Mouse (Mus musculus) left cerebral cortex, adult 2 months (tissue): ENCODE data around the gene Abca13. TPM values are rescaled to one million over a fixed set of nuclear protein-coding genes. Genes with fewer than 3 reads are reported as not detected.

Source experiments
- DNase-seq, 2 experiments: peaks; one replicate each; pipeline ENCODE4 v3.0.0; 2021 to 2022; ENCODE audit warnings: low spot score in 2 of 2, mixed read lengths in 1 of 2; ENCODE audit errors: extremely low spot score in 1 of 2
- H3K27ac ChIP-seq: fragments of 200-600 bp; 2 replicates; pipeline ENCODE4 v1.8.1; 2022
- H3K4me3 ChIP-seq: fragments of 200-600 bp; 2 replicates; pipeline ENCODE4 v1.8.1; 2022
- CTCF ChIP-seq: fragments of 200-600 bp; IDR thresholded peaks from 2 replicates; pipeline ENCODE4 v1.8.1; 2022; ENCODE audit warnings: antibody characterized with exemption, mild to moderate bottlenecking, moderate library complexity
- intact Hi-C: fragments of 180-260 bp; cut with DNase I; formaldehyde crosslinking; loops from one replicate; pipeline ENCODE4 v1.15.1; 2025
- total RNA-seq, 2 experiments: library from RNA; stranded (reverse); gene quantifications; 2 replicates each; pipeline ENCODE4 v1.2.3; 2021

Abca13 gene
- total RNA-seq, 2 experiments from 2014 or later: 0.05 to 0.07 TPM

DNA sequence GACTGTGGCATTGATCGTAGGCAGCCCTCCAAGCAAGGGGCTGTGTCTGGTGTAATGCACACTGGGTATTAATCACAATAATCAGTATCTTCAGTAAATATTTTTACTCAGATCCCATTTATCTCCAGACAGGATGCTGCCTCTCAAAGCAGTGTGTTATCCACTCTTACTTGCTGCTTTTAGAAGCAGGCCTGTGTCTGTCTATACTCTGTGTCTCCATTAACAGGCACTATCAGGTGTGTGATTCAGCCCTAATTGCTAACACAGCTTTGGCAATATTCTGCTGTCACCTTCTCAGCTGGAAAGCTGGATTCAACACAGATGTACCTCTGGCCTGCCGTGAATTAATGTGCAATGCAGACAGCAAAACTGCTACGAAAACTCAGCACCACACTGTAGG lies 455.5 kb downstream of the Abca13 start:
- Histone ChIP-seq H3K4me3 (no peak overlapping the region), H3K27ac (no peak overlapping the region)
- no peak for DNase-seq
- intact Hi-C loops: no loop called here
- no peak for TF ChIP-seq CTCF

DNA sequence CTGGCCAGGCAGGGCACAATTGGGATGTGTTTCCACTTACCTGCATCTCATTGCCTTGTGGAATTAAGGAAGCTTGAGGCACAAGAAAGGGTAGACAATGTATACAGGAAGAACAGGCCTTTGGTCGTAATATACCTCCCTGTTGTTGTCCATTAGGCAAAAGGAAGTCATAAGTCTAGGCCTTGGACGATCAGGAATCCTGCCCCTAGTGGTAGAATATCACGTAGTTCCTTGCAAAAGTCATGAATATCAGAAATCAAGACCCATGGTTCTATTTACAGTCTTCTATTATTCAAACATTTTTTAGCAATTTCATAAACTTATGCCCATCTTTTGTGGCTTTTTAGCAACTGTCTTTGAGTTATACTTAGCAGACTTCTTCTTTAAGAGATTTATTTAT lies 456.2 kb downstream of the Abca13 start:
- intact Hi-C loops: no loop called here
- TF ChIP-seq CTCF: peak; percentile 23
- no peak overlapping the region for H3K27ac ChIP-seq

DNA sequence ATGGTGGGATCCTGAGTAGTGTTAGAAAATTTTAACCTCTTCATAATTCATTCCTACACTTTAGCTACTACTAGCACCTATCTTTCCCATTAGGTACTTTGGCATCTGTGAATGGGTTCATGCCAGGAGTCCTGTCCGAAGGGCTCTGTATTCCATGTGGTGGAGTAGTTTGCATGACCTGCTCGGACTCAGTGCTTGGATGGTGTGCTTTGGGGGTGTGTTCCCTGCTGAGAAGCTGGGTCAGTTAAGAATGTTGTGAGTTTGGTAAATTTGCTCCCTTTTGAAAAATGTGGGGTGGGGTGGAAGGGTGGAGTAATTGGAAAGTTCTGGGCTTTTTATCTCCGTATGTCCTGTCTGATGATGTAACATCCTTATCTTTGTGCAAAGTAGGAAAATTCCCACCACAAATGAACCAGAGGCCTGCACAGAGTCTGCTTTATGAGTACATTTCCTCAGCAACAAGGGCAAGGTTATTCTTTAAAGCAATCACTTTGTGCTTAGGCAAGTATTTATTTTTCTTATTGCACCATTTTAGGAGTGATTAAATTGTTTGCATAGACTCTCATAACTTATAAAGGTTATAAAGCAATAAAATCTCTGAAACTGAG lies 475.0 kb downstream of the Abca13 start:
- TF ChIP-seq CTCF: no peak
- intact Hi-C loops: no loop called here
- Histone ChIP-seq H3K27ac (no peak overlapping the region), H3K4me3 (no peak overlapping the region)
- DNase-seq: no peak

More for the DNA sequence above, 456.2 kb downstream of the Abca13 start:
- H3K4me3 ChIP-seq: no peak overlapping the region
- no peak for DNase-seq

DNA sequence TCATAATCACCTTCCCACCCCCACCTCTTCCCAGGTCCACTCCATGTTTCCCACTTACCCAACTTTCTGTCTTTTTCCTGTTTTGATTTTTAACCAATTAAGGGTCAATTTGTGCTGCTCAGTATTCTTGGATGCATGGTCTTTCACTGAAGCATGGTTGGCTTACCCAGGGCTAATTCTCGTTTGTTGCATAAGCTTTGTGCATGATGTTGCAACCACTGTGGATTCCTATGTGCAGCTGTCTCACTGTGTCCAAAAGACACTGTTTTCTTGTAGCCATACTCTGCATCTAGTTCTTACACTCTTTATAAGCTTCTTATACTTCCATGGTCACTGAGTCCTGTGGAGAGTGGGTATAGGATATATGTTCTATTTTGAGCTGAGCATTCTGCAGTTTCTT lies 477.7 kb downstream of the Abca13 start:
- no peak for DNase-seq
- Histone ChIP-seq H3K4me3 (no peak overlapping the region), H3K27ac (no peak overlapping the region)
- intact Hi-C loops: no loop called here
- TF ChIP-seq CTCF: no peak

DNA sequence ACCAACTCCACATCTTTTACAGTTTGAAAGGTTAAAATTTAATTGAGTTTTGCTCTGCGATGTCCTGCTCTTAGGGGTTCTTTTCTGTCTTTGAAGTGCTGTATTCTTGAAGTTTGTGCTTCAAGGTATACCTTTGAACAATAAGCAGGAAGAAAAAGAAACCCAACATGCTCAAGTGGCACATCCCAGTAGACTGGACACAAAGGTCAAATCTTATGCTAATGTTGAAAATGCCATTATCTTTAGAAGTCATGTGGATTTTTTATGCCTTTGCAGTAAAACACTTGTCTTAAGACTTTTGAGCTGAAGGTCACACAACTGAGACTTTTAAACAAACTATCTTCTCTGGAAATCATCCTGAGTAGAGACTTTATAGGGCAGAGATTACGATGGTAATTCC lies 493.2 kb downstream of the Abca13 start:
- Histone ChIP-seq H3K4me3 (no peak overlapping the region), H3K27ac (no peak overlapping the region)
- no peak for DNase-seq
- TF ChIP-seq CTCF: no peak
- intact Hi-C loops: no loop called here

DNA sequence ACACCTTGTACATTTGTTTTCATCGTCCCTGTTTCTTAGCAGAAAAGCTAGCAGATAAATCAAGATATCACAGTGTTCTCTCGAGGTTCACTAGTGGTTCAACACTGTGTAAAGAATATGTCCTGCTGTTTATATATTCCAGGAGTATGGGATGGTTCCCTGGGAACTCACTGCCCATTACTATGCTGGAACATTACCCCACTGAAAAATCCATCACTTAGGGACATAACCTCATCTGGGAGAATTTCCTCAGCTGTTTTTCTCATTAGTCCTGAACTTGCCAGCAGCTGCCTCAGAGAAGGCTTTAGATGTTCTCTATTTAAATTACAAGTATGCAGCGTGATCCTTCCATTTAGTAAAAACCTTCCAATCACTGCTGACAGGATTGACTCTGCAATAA lies 513.4 kb downstream of the Abca13 start:
- Histone ChIP-seq H3K27ac (no peak overlapping the region), H3K4me3 (no peak overlapping the region)
- intact Hi-C loops: no loop called here
- DNase-seq: no peak
- TF ChIP-seq CTCF: no peak

DNA sequence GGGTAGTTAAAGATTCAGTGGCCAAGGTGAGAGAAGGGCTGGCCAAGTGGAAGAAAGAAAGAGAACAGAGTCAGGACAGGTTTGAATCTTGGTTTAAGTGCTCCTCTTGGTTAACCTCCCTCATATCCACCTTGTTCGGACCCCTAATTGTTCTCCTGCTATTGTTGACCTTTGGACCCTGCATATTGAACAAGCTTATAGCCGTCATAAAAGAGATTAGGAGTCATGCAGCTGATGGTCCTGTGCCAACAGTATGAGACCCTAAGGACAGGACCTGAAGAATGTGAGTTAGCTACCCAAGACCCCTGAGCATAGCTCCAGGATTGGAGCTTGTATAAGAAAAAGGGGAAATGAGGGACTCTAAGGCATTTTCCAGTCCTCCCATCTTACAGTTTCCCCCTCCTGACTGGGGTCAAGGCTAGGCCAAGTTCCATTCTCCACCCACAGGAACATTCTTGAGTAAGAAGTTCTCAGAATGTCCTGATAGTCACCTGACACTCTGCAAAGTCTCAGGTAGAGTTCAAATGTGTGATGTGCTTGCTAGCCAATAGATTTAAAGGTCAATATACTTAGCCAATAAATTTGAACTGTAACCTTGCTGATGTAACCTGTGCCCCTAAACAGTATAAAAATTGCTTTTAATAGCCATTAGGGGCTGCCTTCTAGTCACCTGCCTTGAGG lies 536.2 kb downstream of the Abca13 start:
- intact Hi-C loops: no loop called here
- Histone ChIP-seq H3K27ac (no peak overlapping the region), H3K4me3 (no peak overlapping the region)
- no peak for DNase-seq
- no peak for TF ChIP-seq CTCF

DNA sequence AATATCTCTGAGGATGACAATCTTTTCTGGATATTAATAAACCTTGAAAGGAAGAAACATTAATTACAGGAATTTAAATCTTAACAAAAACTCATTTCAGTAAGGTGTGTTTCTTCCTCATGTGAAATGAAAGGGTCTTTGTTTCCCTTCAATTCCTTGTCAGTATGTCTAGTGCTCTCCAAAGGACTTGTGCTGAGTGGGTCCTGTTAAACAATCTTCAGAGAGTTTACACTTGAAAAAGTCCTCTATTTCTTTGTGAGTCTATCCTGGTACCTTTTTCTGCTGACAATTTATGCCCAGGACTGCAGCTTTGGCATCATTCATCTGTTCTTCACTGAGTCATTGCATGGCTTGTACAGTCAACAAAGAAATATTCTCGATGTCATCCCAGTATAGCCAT lies 539.6 kb downstream of the Abca13 start:
- intact Hi-C loops: no loop called here
- no peak for TF ChIP-seq CTCF
- DNase-seq: no peak
- Histone ChIP-seq H3K4me3 (no peak overlapping the region), H3K27ac (no peak overlapping the region)

Other genes starting within 250 kb of the Abca13 start
- under 1 TPM in 1 of 2 experiments, not detected in 1; 0.07 TPM for gene Pkd1l1, start 218.7 kb upstream of the Abca13 start, total RNA-seq
- gene Hus1, start 180.8 kb upstream of the Abca13 start, total RNA-seq: 10 to 100 TPM; 11.5 to 13.0 TPM
- under 1 TPM; 0.36 to 0.51 TPM for gene Gm11992, start 143.3 kb upstream of the Abca13 start, total RNA-seq
- under 1 TPM in 1 of 2 experiments, not detected in 1; 0.28 TPM for gene Sun3, start 143.0 kb upstream of the Abca13 start, total RNA-seq
- gene Upp1, start 73.8 kb upstream of the Abca13 start, total RNA-seq: 1 to 10 TPM; 1.8 to 5.4 TPM